Mouse (Mus musculus) adrenal gland, postnatal 36 days (tissue): ENCODE measurements around the gene Fbxo48. TPM values are rescaled to one million over a fixed set of nuclear protein-coding genes. Genes with fewer than 3 reads are reported as not detected.
A peak's percentile ranks its signal among the peaks of the same experiment; 100 is the strongest.

ENCODE experiments used
- DNase-seq, 2 experiments: peaks; one replicate each; pipeline ENCODE4 v3.0.0; 2021; ENCODE audit warnings: mixed read lengths in 1 of 2
- long read RNA-seq, 2 experiments: library from polyadenylated mRNA; stranded (forward); transcript quantifications; one replicate each; pipeline ENCODE4 v2.0.0; 2021; ENCODE audit warnings: borderline sequencing depth in 2 of 2
- total RNA-seq, 2 experiments: library from RNA; stranded (reverse); gene quantifications; 2 replicates each; pipeline ENCODE4 v1.2.3; 2021

Gene Fbxo48
- total RNA-seq = 1 to 10 TPM in 1 of 2 experiments, under 1 TPM in 1; 0.63 to 1.1 TPM
- long read RNA-seq, experiment 1 = 0 reads
- long read RNA-seq, experiment 2 = 0 reads

GRCm38 (mm10) chr11:16950976-16951760, at the start of gene Fbxo48:
Fbxo48 (plus strand) TSS chr11:16951375.
- DNase-seq = peak; percentile 94

- peak; percentile 14 to 15 for DNase-seq
These were observed 46.7 kb upstream of the Fbxo48 start for GRCm38 (mm10) chr11:16904302-16905011.

DNA sequence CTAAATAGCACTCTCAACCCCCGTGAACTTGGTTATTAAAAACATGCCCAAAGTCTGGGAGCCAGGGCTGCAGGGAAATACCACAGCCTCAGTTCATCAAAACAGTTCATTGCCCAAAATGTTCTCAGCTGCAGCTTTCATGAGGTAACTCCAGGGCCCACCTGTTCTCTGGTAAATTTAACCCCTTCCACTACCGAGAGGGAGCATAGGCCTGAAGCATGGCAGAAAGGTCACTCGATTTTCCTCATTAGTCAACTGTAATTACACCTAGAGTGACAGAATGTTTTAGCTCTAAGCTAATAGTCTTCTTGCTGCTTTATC, 46.2 kb upstream of the Fbxo48 start:
- DNase-seq = no peak

DNA sequence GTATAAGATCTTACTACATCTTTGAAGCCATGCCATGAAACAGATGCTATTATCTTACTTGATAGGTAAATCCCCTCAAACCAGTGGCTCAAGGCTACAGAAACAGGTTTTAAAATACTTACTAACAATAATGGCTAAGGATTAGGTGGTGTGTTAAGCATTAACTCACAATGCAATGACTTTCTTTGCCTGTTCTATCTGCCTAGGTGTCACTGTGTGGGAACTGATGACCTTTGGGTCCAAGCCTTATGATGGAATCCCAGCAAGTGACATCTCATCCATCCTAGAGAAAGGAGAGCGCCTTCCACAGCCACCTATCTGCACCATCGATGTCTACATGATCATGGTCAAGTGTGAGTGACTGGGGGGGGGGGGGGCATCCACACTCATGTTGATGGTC, 44.6 kb upstream of the Fbxo48 start:
- no peak for DNase-seq

- DNase-seq = peak in 1 of 2 experiments; percentile 12
These were observed 43.6 kb upstream of the Fbxo48 start for GRCm38 (mm10) chr11:16907517-16908129.

GRCm38 (mm10) chr11:16914756-16915155, 36.4 kb upstream of the Fbxo48 start:
- DNase-seq = no peak

- no peak for DNase-seq
These were observed 35.3 kb upstream of the Fbxo48 start for GRCm38 (mm10) chr11:16915850-16916249.

DNA sequence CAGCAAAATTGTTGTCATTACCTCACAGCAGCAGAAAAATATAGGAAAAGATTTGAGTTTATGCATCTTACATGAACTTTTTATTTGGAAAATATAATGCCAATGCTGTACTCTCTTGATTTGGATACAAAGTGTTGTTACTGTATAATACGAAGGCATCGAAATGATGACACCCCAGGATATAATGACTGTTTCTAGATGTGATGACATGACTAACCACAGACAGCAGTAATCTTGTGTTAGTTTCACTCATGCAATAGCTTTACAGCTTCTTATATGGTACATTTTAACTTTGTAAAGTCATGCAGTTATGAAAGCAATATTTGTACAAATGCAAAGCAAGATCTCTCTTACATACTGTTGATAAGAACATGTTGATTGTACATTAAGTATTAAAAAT, 33.7 kb upstream of the Fbxo48 start:
- DNase-seq = no peak

DNA sequence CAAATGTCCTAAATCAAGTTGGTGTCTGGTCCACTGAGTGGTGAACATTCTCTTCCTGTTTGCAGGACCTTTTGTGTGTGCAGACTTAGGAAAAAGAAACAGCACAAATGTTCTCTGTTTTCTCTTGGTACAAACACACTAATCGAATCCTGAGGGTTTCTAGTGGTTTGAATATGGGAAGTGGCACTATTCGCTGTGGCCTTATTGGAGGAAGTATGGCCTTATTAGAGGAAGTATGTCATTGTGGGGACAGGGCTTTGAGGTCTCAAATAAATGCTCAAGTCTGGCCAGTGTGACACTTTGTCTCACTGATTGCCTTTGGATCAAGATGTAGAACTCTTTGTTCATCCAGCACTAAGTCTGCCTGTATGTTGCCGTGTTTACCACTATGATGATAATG, 19.0 kb upstream of the Fbxo48 start:
- DNase-seq = no peak

GRCm38 (mm10) chr11:16935577-16936236, 15.5 kb upstream of the Fbxo48 start:
- no peak for DNase-seq

- no peak for DNase-seq
These were observed 9.9 kb upstream of the Fbxo48 start for GRCm38 (mm10) chr11:16941103-16941793.

DNA sequence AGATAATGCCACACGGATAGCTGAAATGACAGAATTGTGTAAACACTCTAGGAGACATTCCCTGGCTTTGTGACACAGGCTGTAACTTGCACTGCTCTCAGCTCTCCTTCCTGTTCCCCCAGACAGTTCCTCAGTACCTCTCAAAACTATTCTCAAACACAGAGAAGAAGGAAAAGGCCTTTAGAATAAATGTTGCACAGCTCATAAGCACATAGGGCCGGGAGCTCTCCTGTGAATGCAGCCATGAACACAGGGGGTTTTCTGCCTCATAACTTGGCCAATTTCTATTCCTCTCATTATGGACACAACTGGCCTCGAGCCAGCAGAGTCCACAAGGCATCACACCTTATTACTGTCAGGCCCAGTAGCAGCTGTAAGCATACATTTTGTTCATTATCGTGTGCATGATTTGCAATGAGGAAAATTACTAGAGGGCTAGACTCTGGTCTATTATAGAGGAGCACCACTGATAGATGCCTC, 9.2 kb upstream of the Fbxo48 start:
- no peak for DNase-seq

GRCm38 (mm10) chr11:16943016-16943415, 8.2 kb upstream of the Fbxo48 start:
- DNase-seq = no peak

GRCm38 (mm10) chr11:16948756-16949155, 2.4 kb upstream of the Fbxo48 start:
- peak; percentile 20 to 23 for DNase-seq

- DNase-seq = no peak
These were observed 774 bp upstream of the Fbxo48 start for GRCm38 (mm10) chr11:16950226-16950975.

GRCm38 (mm10) chr11:16951761-16952010, 511 bp downstream of the Fbxo48 start:
- no peak for DNase-seq

GRCm38 (mm10) chr11:16956115-16956862, 5.1 kb downstream of the Fbxo48 start:
- no peak for DNase-seq

DNA sequence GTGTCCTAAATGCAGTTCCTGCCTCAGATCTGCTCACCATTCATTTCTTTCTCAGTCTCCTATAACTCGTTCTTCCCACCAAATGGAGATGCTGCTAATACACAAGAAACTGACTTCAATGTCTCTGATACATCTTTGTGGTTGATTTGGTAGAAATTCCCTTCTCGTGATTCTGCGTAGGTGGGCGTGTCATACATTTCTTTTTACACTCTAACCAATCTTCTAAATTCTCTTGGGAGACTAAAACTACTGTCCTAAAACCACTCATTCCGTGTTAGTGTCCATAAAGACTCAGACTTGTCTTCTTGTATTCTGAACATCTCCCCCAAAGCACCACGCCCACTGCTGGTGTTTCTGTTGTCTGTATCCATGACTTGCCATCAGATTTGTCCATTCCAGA, 5.9 kb downstream of the Fbxo48 start:
- no peak for DNase-seq

GRCm38 (mm10) chr11:16958520-16958919, 7.3 kb downstream of the Fbxo48 start:
- no peak for DNase-seq

- DNase-seq = peak; percentile 6 to 32
These were observed 16.6 kb downstream of the Fbxo48 start for GRCm38 (mm10) chr11:16967806-16968205.

DNA sequence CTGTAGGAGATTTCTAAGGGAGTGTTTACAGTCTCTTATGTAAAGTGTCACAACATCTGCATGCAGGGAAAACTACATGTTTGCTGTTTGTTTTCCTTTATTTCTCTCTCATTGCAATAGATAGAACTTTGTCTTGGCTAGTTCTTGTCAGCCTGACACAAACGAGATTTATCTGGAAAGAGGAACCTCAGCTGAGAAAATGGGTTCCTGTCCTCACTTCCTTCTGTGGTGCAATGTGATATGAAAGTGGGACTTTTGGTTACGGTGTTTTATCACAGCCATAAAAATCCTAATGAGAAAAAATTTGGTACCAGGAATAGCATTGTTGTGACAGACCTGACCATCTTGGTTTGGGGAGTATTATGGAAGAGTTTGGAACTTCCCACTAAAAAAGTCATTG, 18.5 kb downstream of the Fbxo48 start:
- DNase-seq = no peak
